Mouse (Mus musculus): ENCODE results near the gene Rps6ka3. TPM values are rescaled to one million over a fixed set of nuclear protein-coding genes. Genes with fewer than 3 reads are reported as not detected.
A peak's percentile ranks its signal among the peaks of the same experiment; 100 is the strongest.

Gene Rps6ka3
- polyA plus RNA-seq, 1 experiment from 2014 or later = 5.9 TPM

- Histone ChIP-seq H3K36me3 (peaks cover 40% of the 10 kb centered on the region), H3K27ac (replicated peaks) (no peak overlapping the region), H3K4me3 (no peak overlapping the region), H3K9me3 (no peaks in the 10 kb centered on the region), H3K27me3 (replicated peaks) (no peaks in the 10 kb centered on the region), H3K9ac (no peak overlapping the region), H3K4me1 (no peaks in the 10 kb centered on the region), H3K4me2 (no peak overlapping the region)
- WGBS = 80% methylated on average over 3 of the region's 3 CpGs
- ATAC-seq (ENCODE audit: extremely low read depth, insufficient number of reproducible peaks, low FRiP score, low TSS enrichment) = no peak
Measured at GRCm38 (mm10) chrX:159364506-159364905, 154.4 kb downstream of the Rps6ka3 start.

GRCm38 (mm10) chrX:159371831-159372752, 162.0 kb downstream of the Rps6ka3 start, which contains the start of gene Eif1ax:
Gene Eif1ax, plus strand, starts transcription at chrX:159372178.
- peak within 1 kb of the TSS; percentile 75 for H3K4me3 ChIP-seq
- H3K4me2 ChIP-seq = peak within 1 kb of the TSS; percentile 69
- no peaks in the 10 kb centered on the region for H3K9me3 ChIP-seq
- ATAC-seq (ENCODE audit: extremely low read depth, insufficient number of reproducible peaks, low FRiP score, low TSS enrichment) = peak; percentile 99
- peak within 1 kb of the TSS; percentile 86 for H3K9ac ChIP-seq
- H3K27me3 ChIP-seq (replicated peaks) = no peaks in the 10 kb centered on the region
- 11% methylated on average over 50 of the region's 76 CpGs for WGBS
- peaks cover 18% of the 10 kb centered on the region for H3K36me3 ChIP-seq
- peak within 1 kb of the TSS; percentile 86 for H3K27ac ChIP-seq (replicated peaks)
- H3K4me1 ChIP-seq = peaks cover 8% of the 10 kb centered on the region; the same call in 1 of the 2 replicates

GRCm38 (mm10) chrX:159372753-159373144, 162.6 kb downstream of the Rps6ka3 start:
- H3K4me2 ChIP-seq = peak overlapping the region; percentile 69
- H3K36me3 ChIP-seq = peaks cover 25% of the 10 kb centered on the region
- no peak for ATAC-seq (ENCODE audit: extremely low read depth, insufficient number of reproducible peaks, low FRiP score, low TSS enrichment)
- H3K9ac ChIP-seq = peak overlapping the region; percentile 86
- H3K9me3 ChIP-seq = no peaks in the 10 kb centered on the region
- 13% methylated on average over 9 of the region's 9 CpGs for WGBS
- H3K27me3 ChIP-seq (replicated peaks) = no peaks in the 10 kb centered on the region
- H3K4me1 ChIP-seq = peaks cover 8% of the 10 kb centered on the region; the same call in 1 of the 2 replicates
- H3K4me3 ChIP-seq = peak overlapping the region; percentile 75
- peak overlapping the region; percentile 86 for H3K27ac ChIP-seq (replicated peaks)

- no peak overlapping the region for H3K9ac ChIP-seq
- 77% methylated on average over 9 of the region's 9 CpGs for WGBS
- peaks cover 46% of the 10 kb centered on the region for H3K36me3 ChIP-seq
- no peak overlapping the region for H3K4me3 ChIP-seq
- no peaks in the 10 kb centered on the region for H3K4me1 ChIP-seq
- H3K27me3 ChIP-seq (replicated peaks) = no peaks in the 10 kb centered on the region
- H3K9me3 ChIP-seq = no peaks in the 10 kb centered on the region
- no peak for ATAC-seq (ENCODE audit: extremely low read depth, insufficient number of reproducible peaks, low FRiP score, low TSS enrichment)
- H3K27ac ChIP-seq (replicated peaks) = no peak overlapping the region
- no peak overlapping the region for H3K4me2 ChIP-seq
Measured at GRCm38 (mm10) chrX:159387105-159387504, 177.0 kb downstream of the Rps6ka3 start.

GRCm38 (mm10) chrX:159388953-159389352, 178.8 kb downstream of the Rps6ka3 start:
- H3K9ac ChIP-seq = no peak overlapping the region
- no peaks in the 10 kb centered on the region for H3K9me3 ChIP-seq
- H3K4me1 ChIP-seq = no peaks in the 10 kb centered on the region
- ATAC-seq (ENCODE audit: extremely low read depth, insufficient number of reproducible peaks, low FRiP score, low TSS enrichment) = no peak
- H3K27ac ChIP-seq (replicated peaks) = no peak overlapping the region
- no peak overlapping the region for H3K4me2 ChIP-seq
- peaks cover 33% of the 10 kb centered on the region for H3K36me3 ChIP-seq
- no peaks in the 10 kb centered on the region for H3K27me3 ChIP-seq (replicated peaks)
- H3K4me3 ChIP-seq = no peak overlapping the region

- Histone ChIP-seq H3K4me3 (no peak overlapping the region), H3K9me3 (no peaks in the 10 kb centered on the region), H3K36me3 (peaks cover 19% of the 10 kb centered on the region), H3K27ac (replicated peaks) (no peak overlapping the region), H3K4me2 (no peak overlapping the region), H3K27me3 (replicated peaks) (no peaks in the 10 kb centered on the region), H3K4me1 (no peaks in the 10 kb centered on the region), H3K9ac (no peak overlapping the region)
- 57% methylated on average over 6 of the region's 6 CpGs for WGBS
- no peak for ATAC-seq (ENCODE audit: extremely low read depth, insufficient number of reproducible peaks, low FRiP score, low TSS enrichment)
Measured at GRCm38 (mm10) chrX:159390347-159390962, 180.3 kb downstream of the Rps6ka3 start.

GRCm38 (mm10) chrX:159391239-159391638, 181.1 kb downstream of the Rps6ka3 start:
- H3K9ac ChIP-seq = no peak overlapping the region

GRCm38 (mm10) chrX:159409253-159409652, 199.1 kb downstream of the Rps6ka3 start:
- Histone ChIP-seq H3K36me3 (no peaks in the 10 kb centered on the region), H3K9ac (no peak overlapping the region), H3K27me3 (replicated peaks) (peaks cover 9% of the 10 kb centered on the region), H3K27ac (replicated peaks) (no peak overlapping the region), H3K4me3 (no peak overlapping the region), H3K9me3 (no peaks in the 10 kb centered on the region), H3K4me1 (no peaks in the 10 kb centered on the region), H3K4me2 (no peak overlapping the region)
- WGBS = 26% methylated on average over 4 of the region's 4 CpGs
- no peak for ATAC-seq (ENCODE audit: extremely low read depth, insufficient number of reproducible peaks, low FRiP score, low TSS enrichment)

More at GRCm38 (mm10) chrX:159391239-159391638, 181.1 kb downstream of the Rps6ka3 start:
- Histone ChIP-seq H3K27me3 (replicated peaks) (no peaks in the 10 kb centered on the region), H3K36me3 (peaks cover 12% of the 10 kb centered on the region), H3K4me1 (no peaks in the 10 kb centered on the region), H3K4me2 (no peak overlapping the region), H3K27ac (replicated peaks) (no peak overlapping the region), H3K9me3 (no peaks in the 10 kb centered on the region), H3K4me3 (no peak overlapping the region)
- ATAC-seq (ENCODE audit: extremely low read depth, insufficient number of reproducible peaks, low FRiP score, low TSS enrichment) = no peak
- 67% methylated on average over 3 of the region's 3 CpGs for WGBS

- Histone ChIP-seq H3K9me3 (no peaks in the 10 kb centered on the region), H3K36me3 (no peaks in the 10 kb centered on the region), H3K27me3 (replicated peaks) (peaks cover 47% of the 10 kb centered on the region), H3K4me2 (peak within 1 kb of the TSS; percentile 92), H3K4me3 (peak within 1 kb of the TSS; percentile 62), H3K4me1 (no peaks in the 10 kb centered on the region), H3K9ac (peak within 1 kb of the TSS; percentile 54), H3K27ac (replicated peaks) (no peak within 1 kb of the TSS)
- WGBS = 15% methylated on average over 25 of the region's 83 CpGs
- no peak; the same call in 1 of the 2 replicates for ATAC-seq (ENCODE audit: extremely low read depth, insufficient number of reproducible peaks, low FRiP score, low TSS enrichment)
Measured at GRCm38 (mm10) chrX:159414130-159414828, 204.2 kb downstream of the Rps6ka3 start, which contains the start of gene Map7d2. Gene Map7d2, plus strand, starts transcription at chrX:159414572.

GRCm38 (mm10) chrX:159414829-159415673, 204.9 kb downstream of the Rps6ka3 start:
- no peaks in the 10 kb centered on the region for H3K36me3 ChIP-seq
- 9% methylated on average over 52 of the region's 65 CpGs for WGBS
- no peaks in the 10 kb centered on the region for H3K9me3 ChIP-seq
- H3K4me2 ChIP-seq = peak overlapping the region; percentile 92
- peak overlapping the region; percentile 54 for H3K9ac ChIP-seq
- H3K27me3 ChIP-seq (replicated peaks) = peaks cover 47% of the 10 kb centered on the region
- no peaks in the 10 kb centered on the region for H3K4me1 ChIP-seq
- H3K4me3 ChIP-seq = peak overlapping the region; percentile 62
- H3K27ac ChIP-seq (replicated peaks) = no peak overlapping the region
- no peak for ATAC-seq (ENCODE audit: extremely low read depth, insufficient number of reproducible peaks, low FRiP score, low TSS enrichment)

Measured in heart, embryonic 13.5 days (tissue).